Mouse (Mus musculus) limb, embryonic 15.5 days (tissue): ENCODE data around the gene Qrfpr. TPM values are rescaled to one million over a fixed set of nuclear protein-coding genes. Genes with fewer than 3 reads are reported as not detected.
A peak's percentile ranks its signal among the peaks of the same experiment; 100 is the strongest.

Experiments used
- ATAC-seq: fragments of 200-750 bp; cut with Nextera tagmentation; 2 replicates; pipeline ENCODE4 v1.8.0; 2017; ENCODE audit warnings: low read depth, moderate TSS enrichment; ENCODE audit not compliant: insufficient number of reproducible peaks, low FRiP score, low TSS enrichment
- H3K27ac ChIP-seq: fragments of 300-500 bp; sonication (generic); 2 replicates; pipeline ENCODE4 v1.5.1; 2015; ENCODE audit warnings: moderate library complexity, mild to moderate bottlenecking, inconsistent platforms
- H3K27me3 ChIP-seq: fragments of 300-500 bp; sonication (generic); 2 replicates; pipeline ENCODE4 v1.6.1; 2015; ENCODE audit warnings: inconsistent platforms
- H3K36me3 ChIP-seq: fragments of 300-500 bp; sonication (generic); 2 replicates; pipeline ENCODE4 v1.6.1; 2015; ENCODE audit warnings: inconsistent platforms
- H3K4me1 ChIP-seq: fragments of 300-500 bp; sonication (generic); 2 replicates; pipeline ENCODE4 v1.6.1; 2015; ENCODE audit warnings: inconsistent platforms
- H3K4me2 ChIP-seq: fragments of 300-500 bp; sonication (generic); 2 replicates; pipeline ENCODE4 v1.6.1; 2015; ENCODE audit warnings: mild to moderate bottlenecking, inconsistent platforms
- H3K4me3 ChIP-seq: fragments of 300-500 bp; sonication (generic); 2 replicates; pipeline ENCODE4 v1.5.1; 2015; ENCODE audit warnings: mild to moderate bottlenecking, inconsistent platforms
- H3K9ac ChIP-seq: fragments of 300-500 bp; sonication (generic); 2 replicates; pipeline ENCODE4 v1.6.1; 2015; ENCODE audit warnings: inconsistent platforms
- H3K9me3 ChIP-seq: fragments of 300-500 bp; sonication (generic); 2 replicates; pipeline ENCODE4 v1.6.1; 2016; ENCODE audit warnings: inconsistent platforms
- WGBS: fragments of 180-500 bp; shearing (Covaris S2); methylation state at CpG from one replicate; pipeline ENCODE4 v1.1.7; 2015; 5-methylcytosine and 5-hydroxymethylcytosine counted together
- polyA plus RNA-seq: library from polyadenylated mRNA; unstranded; fragments of >200 nt; fragmentation: Nextera tagmentation; extraction: Ambion mirVana; gene quantifications from 2 replicates; pipeline ENCODE4 v1.2.1, GENCODE M21; 2015

The Qrfpr gene
- polyA plus RNA-seq = 0.20 and 0.37 TPM in 2 replicates

DNA sequence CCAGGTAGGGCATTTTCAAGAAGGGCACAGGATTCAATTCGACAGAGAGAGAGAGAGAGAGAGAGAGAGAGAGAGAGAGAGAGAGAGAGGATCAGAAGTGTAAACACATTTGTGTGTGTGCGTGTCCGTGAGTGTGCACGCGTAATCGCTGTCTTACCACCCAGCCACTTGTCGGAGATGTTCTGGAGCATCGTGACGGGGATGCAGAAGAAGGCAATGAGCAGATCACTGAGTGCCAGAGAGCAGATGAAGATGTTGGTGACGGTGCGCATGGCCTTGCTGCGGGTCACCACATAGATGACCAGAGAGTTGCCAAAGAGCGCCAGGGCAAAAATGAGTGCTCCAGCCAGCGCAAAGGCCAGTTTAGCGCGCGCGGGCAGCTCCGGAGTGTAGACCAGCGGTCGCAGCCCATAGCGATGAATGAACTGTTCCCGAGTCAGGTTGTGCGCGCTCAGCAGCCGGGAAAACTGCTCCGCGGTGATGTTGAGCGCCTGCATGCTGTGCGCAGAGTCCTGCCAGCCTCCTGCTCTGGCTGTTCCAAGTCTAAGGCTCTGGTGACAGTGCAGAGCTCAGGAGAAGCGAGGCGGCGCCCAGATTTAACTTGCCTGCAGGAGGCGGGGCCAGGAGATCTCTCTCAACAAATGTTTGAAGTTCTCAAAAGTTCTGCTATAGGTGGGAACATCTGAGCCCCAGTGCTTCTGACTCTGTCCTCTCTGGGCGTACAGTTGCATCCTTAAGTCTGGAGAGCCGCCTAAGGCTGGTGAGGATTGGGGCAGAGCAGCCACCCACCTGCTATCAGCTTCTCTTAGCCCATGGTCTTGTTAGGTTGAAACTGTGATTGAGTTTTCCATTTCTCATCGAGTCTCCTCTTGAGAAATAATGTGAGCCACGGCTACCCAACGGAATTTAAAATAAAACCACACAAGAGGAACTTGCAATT, at the start of gene Qrfpr:
TSS of gene Qrfpr (minus strand) at position 571 of the 940 bp plus-strand sequence.
- H3K4me1 ChIP-seq = peaks cover 7% of the 10 kb centered on the region
- WGBS = 10% methylated on average over 39 of the region's 39 CpGs
- no peak within 1 kb of the TSS for H3K27ac ChIP-seq
- peak within 1 kb of the TSS; percentile 30 for H3K4me3 ChIP-seq
- peak within 1 kb of the TSS; percentile 48 for H3K4me2 ChIP-seq
- H3K9ac ChIP-seq = no peak within 1 kb of the TSS
- no peak for ATAC-seq
- H3K36me3 ChIP-seq = no peaks in the 10 kb centered on the region
- H3K9me3 ChIP-seq = no peaks in the 10 kb centered on the region
- peaks cover 27% of the 10 kb centered on the region for H3K27me3 ChIP-seq

DNA sequence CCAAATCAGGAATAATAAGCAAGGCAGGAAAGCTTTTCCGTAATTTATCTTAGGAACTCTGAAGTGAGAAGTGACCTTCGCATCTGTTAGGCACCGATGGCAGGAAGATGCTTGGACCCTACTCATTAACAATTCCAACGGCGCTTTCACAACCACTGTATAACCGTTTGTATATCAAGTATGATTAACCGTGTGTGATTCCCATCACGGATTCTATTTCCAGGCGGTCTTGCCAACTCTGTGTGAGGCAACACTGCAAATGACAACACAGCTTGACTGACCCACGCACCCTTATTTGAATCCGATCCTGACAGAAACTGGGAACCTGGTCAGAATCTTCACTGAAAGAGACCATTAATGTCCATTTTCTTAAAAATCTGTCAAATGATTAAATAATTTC, 41.8 kb upstream of the Qrfpr start:
- 85% methylated on average over 11 of the region's 11 CpGs for WGBS
- Histone ChIP-seq H3K4me1 (no peaks in the 10 kb centered on the region), H3K9me3 (no peaks in the 10 kb centered on the region), H3K4me3 (no peak overlapping the region), H3K27me3 (no peaks in the 10 kb centered on the region), H3K27ac (no peak overlapping the region), H3K4me2 (no peak overlapping the region), H3K36me3 (no peaks in the 10 kb centered on the region), H3K9ac (no peak overlapping the region)
- ATAC-seq = no peak

DNA sequence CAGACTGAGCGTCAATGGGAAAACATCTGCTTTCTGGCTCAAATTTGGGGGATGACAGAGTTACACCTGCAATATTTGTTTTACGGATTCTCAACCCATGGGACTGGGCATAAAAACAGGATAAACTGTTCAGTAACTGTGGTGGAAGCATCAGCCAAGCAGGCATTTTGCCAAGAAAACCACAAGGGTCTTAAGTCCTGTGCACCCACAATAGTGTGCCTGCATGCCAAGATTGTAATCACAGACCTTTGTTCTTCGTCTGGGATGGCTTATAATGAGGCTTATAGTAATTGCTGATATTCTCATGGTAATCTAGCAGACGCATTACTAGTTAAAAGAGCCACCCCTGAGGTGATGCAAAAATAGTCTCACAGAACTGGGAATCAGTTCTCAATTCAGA, 41.2 kb upstream of the Qrfpr start:
- no peaks in the 10 kb centered on the region for H3K4me1 ChIP-seq
- ATAC-seq = no peak
- no peak overlapping the region for H3K27ac ChIP-seq
- H3K4me2 ChIP-seq = no peak overlapping the region
- no peak overlapping the region for H3K9ac ChIP-seq
- H3K4me3 ChIP-seq = no peak overlapping the region
- 58% methylated on average over 4 of the region's 4 CpGs for WGBS
- H3K27me3 ChIP-seq = no peaks in the 10 kb centered on the region
- H3K9me3 ChIP-seq = no peaks in the 10 kb centered on the region
- H3K36me3 ChIP-seq = no peaks in the 10 kb centered on the region

DNA sequence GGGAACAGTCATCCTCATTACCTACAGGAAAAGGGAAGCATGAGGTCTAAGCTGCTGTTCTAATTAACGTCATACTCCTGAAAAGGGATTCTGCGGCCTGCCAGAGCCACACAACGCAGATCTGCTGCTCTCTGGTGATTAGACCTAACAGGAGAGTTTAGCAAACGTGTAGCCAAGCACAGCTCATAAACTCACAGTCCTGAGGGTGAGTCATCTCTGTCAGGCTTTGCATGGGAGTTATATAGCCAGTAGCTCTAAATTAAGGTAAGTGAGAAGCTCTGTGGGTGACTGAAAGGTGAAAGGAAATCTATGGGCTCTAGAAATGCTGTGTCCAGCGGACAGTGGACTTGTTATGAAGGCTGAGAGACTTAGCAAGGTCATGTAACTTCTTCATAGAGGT, 28.5 kb upstream of the Qrfpr start:
- Histone ChIP-seq H3K9ac (no peak overlapping the region), H3K4me1 (no peaks in the 10 kb centered on the region), H3K27me3 (no peaks in the 10 kb centered on the region), H3K9me3 (no peaks in the 10 kb centered on the region), H3K4me3 (no peak overlapping the region), H3K36me3 (no peaks in the 10 kb centered on the region), H3K4me2 (no peak overlapping the region), H3K27ac (no peak overlapping the region)
- ATAC-seq = no peak
- WGBS = 33% methylated on average over 5 of the region's 5 CpGs

DNA sequence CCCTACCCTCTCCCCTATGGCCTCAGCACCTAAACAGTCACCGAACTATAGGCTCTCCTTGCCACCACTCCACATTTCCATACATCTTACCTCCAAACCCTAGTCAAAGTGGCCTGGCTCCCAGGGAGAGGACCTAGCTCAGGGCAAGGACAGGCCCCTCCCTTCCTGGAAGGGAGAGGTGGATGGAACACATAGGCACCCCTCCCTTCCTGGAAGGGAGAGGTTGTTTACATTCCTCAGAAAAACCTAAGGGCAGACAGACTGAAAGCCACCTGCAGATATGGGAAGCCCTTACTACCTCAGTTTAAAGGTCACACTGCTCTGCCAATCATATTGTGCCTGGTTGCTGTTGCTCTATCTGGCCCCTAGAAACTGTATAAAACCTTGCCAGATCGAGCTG, 26.3 kb upstream of the Qrfpr start:
- Histone ChIP-seq H3K27ac (no peak overlapping the region), H3K9ac (no peak overlapping the region), H3K36me3 (no peaks in the 10 kb centered on the region), H3K27me3 (no peaks in the 10 kb centered on the region), H3K4me2 (no peak overlapping the region), H3K9me3 (no peaks in the 10 kb centered on the region), H3K4me3 (no peak overlapping the region), H3K4me1 (no peaks in the 10 kb centered on the region)
- ATAC-seq = no peak
- WGBS = 88% methylated on average over 2 of the region's 2 CpGs

DNA sequence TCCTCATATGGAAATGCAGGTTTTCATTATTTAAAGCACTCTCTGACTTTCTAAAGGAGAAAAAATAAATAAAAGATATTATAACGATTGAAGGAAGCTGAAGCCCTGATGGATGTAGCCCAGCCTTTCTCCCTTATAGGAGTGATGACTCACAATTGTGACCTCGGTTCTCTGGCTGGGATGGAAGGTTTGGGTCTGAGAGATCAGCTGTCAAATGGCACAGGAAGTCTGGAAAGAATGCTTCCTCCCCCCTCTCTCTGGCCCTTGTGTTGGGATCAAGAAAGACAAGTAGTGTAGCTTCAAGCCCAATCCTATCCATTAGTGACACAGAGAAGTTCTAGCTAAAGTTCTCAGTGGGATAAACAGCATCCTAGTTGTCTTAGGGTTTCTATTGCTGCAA, 7.8 kb upstream of the Qrfpr start:
- no peaks in the 10 kb centered on the region for H3K27me3 ChIP-seq
- H3K4me1 ChIP-seq = no peaks in the 10 kb centered on the region
- 66% methylated on average over 2 of the region's 2 CpGs for WGBS
- no peak overlapping the region for H3K27ac ChIP-seq
- no peaks in the 10 kb centered on the region for H3K9me3 ChIP-seq
- H3K9ac ChIP-seq = no peak overlapping the region
- no peak for ATAC-seq
- no peaks in the 10 kb centered on the region for H3K36me3 ChIP-seq
- no peak overlapping the region for H3K4me3 ChIP-seq
- no peak overlapping the region for H3K4me2 ChIP-seq

DNA sequence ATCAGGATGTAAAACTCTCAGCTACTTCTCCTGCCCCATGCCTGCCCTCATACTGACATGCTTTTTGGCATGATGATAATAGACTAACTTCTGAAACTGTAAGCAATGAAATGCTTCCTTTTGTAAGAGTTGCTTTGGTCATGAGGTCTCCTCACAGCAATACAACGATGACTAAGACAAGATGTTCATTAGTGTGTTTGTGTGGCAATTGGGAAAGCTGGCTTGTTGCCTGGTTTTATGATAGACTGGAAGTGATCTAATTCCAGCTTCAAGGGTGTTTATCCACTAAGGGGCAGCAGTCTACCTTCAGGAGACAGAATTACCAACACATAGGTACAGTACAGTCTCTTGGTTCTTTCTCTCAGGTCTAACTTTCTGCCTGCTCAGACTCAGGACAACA, 5.1 kb upstream of the Qrfpr start:
- peaks cover 7% of the 10 kb centered on the region for H3K27me3 ChIP-seq
- H3K36me3 ChIP-seq = no peaks in the 10 kb centered on the region
- ATAC-seq = no peak
- H3K27ac ChIP-seq = no peak overlapping the region
- H3K9ac ChIP-seq = no peak overlapping the region
- peaks cover under 1% of the 10 kb centered on the region; the same call in 1 of the 2 replicates for H3K4me1 ChIP-seq
- no peak overlapping the region for H3K4me3 ChIP-seq
- no peaks in the 10 kb centered on the region for H3K9me3 ChIP-seq
- H3K4me2 ChIP-seq = no peak overlapping the region
- WGBS = 84% methylated on average over 1 of the region's 1 CpGs

DNA sequence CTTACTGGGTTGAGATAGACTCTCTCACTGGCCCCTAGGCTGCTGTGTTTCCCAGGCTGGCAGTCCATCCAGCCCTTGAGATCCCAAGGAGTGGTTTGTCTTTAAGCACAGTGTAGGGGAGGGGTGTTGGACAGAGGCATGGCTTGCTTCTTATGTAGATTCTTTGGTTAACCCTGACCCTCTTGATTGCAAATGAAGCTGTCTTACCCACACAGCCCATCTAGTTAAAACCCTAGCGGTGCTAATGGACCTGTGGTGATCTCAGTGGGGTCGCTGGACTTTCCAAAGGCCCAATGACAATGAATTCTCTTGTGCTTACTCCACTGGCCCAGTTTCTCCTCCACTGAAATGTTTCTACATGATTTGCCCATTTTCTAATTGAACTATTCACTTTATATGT, 1.2 kb upstream of the Qrfpr start:
- H3K4me3 ChIP-seq = no peak overlapping the region
- H3K36me3 ChIP-seq = no peaks in the 10 kb centered on the region
- WGBS = 24% methylated on average over 2 of the region's 2 CpGs
- no peak for ATAC-seq
- no peaks in the 10 kb centered on the region for H3K9me3 ChIP-seq
- no peak overlapping the region for H3K27ac ChIP-seq
- no peak overlapping the region for H3K4me2 ChIP-seq
- H3K9ac ChIP-seq = no peak overlapping the region
- peaks cover 7% of the 10 kb centered on the region for H3K4me1 ChIP-seq
- H3K27me3 ChIP-seq = peaks cover 27% of the 10 kb centered on the region

DNA sequence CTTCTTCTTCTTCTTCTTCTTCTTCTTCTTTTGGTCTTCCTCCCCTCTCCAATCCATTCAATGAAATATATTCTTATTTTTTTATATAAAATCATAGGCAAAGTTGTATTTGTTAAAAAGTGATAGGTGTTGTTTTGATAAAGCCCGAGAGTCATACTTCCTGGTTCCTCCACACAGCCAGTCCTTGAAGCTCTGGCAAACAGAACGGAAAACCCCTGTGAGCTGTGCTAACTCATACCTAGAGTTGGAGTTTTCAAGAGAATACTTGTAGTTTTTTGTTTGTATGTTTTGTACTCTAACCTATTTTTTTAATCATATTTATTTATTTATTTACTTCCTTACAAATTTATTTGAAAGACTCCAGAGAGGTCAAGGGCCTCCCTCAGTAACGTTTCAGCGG, 9.4 kb downstream of the Qrfpr start:
- 82% methylated on average over 4 of the region's 4 CpGs for WGBS
- Histone ChIP-seq H3K9me3 (no peaks in the 10 kb centered on the region), H3K4me2 (no peak overlapping the region), H3K9ac (no peak overlapping the region), H3K27me3 (no peaks in the 10 kb centered on the region; the same call in 1 of the 2 replicates), H3K27ac (no peak overlapping the region), H3K36me3 (no peaks in the 10 kb centered on the region), H3K4me1 (no peaks in the 10 kb centered on the region), H3K4me3 (no peak overlapping the region)
- ATAC-seq = no peak

DNA sequence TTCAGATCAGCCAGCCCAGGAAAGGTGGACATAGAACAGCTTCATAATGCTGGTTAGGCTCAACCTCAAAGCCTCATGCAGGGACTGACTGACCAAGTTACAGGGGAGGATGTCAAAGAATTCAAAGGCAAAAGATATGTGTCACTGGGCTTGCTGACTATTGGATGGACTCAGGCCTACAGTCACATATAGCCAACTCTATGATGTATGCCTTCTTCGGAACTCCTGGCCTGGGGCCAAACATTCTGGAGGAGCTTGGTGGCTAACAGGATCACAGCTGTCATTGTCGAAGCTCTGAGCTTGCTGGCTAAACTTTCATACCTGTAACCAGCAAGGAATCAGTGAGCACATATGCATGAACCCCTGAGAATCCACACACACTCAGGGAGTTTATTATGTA, 11.2 kb downstream of the Qrfpr start:
- ATAC-seq = no peak
- H3K36me3 ChIP-seq = no peaks in the 10 kb centered on the region
- H3K9me3 ChIP-seq = no peaks in the 10 kb centered on the region
- H3K27me3 ChIP-seq = no peaks in the 10 kb centered on the region; the same call in 1 of the 2 replicates
- no peak overlapping the region for H3K27ac ChIP-seq
- no peak overlapping the region for H3K4me2 ChIP-seq
- H3K9ac ChIP-seq = no peak overlapping the region
- WGBS = 45% methylated on average over 2 of the region's 2 CpGs
- H3K4me1 ChIP-seq = no peaks in the 10 kb centered on the region
- H3K4me3 ChIP-seq = no peak overlapping the region

DNA sequence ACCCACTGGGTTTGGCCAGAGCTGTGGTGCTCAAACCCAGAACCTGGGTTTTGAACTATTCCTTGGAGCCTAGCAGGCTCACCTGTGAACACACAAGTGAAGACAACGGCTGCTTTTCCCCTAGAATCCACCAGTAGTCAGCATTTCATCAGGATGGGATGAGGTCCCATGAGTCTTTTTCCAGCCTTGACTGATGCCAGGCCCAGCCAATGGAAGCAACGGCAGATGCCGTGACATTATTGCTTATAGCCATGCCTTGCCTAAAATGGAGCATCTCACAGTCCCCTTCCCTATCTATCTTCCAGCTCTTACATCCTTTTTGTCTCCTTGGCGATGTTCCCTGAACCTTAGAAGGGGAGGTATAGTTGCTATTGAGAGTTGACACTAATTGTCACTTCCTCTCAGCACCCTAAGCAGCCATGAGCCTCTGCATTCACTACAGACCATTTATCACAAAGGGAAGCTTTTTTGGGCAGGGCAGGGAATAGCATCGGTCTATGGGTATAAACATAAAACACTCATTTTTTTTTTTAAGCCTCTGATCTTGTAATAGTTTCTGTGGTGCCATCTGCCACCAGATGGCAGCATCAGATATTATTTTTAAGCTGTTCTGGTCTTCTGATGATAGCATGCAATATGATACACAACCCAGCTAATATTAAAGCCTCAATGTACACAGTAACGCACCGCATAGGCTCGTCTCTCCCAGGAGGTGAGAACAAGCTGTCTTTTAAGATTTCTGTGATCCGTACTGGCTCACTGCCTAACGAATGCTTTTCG, 12.1 kb downstream of the Qrfpr start:
- 52% methylated on average over 11 of the region's 11 CpGs for WGBS

More for the DNA sequence above, 12.1 kb downstream of the Qrfpr start:
- H3K9me3 ChIP-seq = no peaks in the 10 kb centered on the region
- H3K4me1 ChIP-seq = no peaks in the 10 kb centered on the region
- H3K4me3 ChIP-seq = no peak overlapping the region
- H3K27me3 ChIP-seq = no peaks in the 10 kb centered on the region; the same call in 1 of the 2 replicates
- H3K36me3 ChIP-seq = no peaks in the 10 kb centered on the region
- no peak for ATAC-seq
- no peak overlapping the region for H3K9ac ChIP-seq
- H3K4me2 ChIP-seq = no peak overlapping the region
- no peak overlapping the region for H3K27ac ChIP-seq
